Mouse (Mus musculus): Measurements from ENCODE around the gene Ndufb11.

- TF ChIP-seq CTCF (IDR thresholded peaks at IDR 0.05) (no peak), EP300 (IDR thresholded peaks at IDR 0.05; ENCODE audit: insufficient read depth, low read depth, low read length) (no peak)
Measured at GRCm38 (mm10) chrX:20572683-20573082, 44.7 kb downstream of the Ndufb11 start.

Measured in heart, adult 2 months (tissue).